Comparison of ENCODE assay signal across 11 mouse cellular contexts in genomic region chr11:70014051-70014450, GRCm38 (mm10). TPM values are rescaled to one million over a fixed set of nuclear protein-coding genes. Genes with fewer than 3 reads are reported as not detected.
DNase-seq lines count a peak whose midpoint lies in the region; ATAC-seq and TF ChIP-seq lines count a peak whose summit lies in the region.
"Had no signal": no experiment of that assay in that cellular context is flagged by ENCODE, and none has a peak within 500 bp of the region (broad histone marks: within the 10 kb centered on the region; RNA-seq: fewer than 3 reads in every experiment).

No protein-coding gene starts in this region.

- peaks cover 50% of the 10 kb centered on the region for H3K36me3 ChIP-seq in forebrain, embryonic 13.5 days (ENCODE audit: poor library complexity, severe bottlenecking)
- peaks cover 22% of the 10 kb centered on the region for H3K36me3 ChIP-seq in forebrain, embryonic 16.5 days (ENCODE audit: control insufficient read depth, insufficient read depth)
- peaks cover 21% of the 10 kb centered on the region for H3K36me3 ChIP-seq in limb, embryonic 11.5 days (ENCODE audit: control insufficient read depth, insufficient read depth, low read length)
- H3K36me3 ChIP-seq in neural tube, embryonic 13.5 days = peaks cover 52% of the 10 kb centered on the region

- no peaks in the 10 kb centered on the region for H3K27me3 ChIP-seq in forebrain, embryonic 13.5 days
- H3K27me3 ChIP-seq in forebrain, embryonic 16.5 days (replicated peaks; ENCODE audit: control insufficient read depth, insufficient read depth, low read length) = no peaks in the 10 kb centered on the region
- no peaks in the 10 kb centered on the region for H3K27me3 ChIP-seq in limb, embryonic 11.5 days (ENCODE audit: control insufficient read depth, insufficient read depth, low read length)
- H3K27me3 ChIP-seq in neural tube, embryonic 13.5 days = no peaks in the 10 kb centered on the region
- H3K27me3 ChIP-seq: Patski had no signal

- 0 out of 2 replicates have a peak overlapping the region, but pooled peaks have one; percentile 59 for H3K27ac ChIP-seq in forebrain, embryonic 13.5 days
- H3K27ac ChIP-seq in forebrain, embryonic 16.5 days (ENCODE audit: low read length) = no peak overlapping the region
- peak overlapping the region; percentile 94; the same call in 1 of the 2 replicates for H3K27ac ChIP-seq in layer of hippocampus, adult 2 months
- no peak overlapping the region for H3K27ac ChIP-seq in limb, embryonic 11.5 days (replicated peaks; ENCODE audit: low read depth, low read length)
- no peak overlapping the region for H3K27ac ChIP-seq in neural tube, embryonic 13.5 days (replicated peaks)

- no peak for ATAC-seq in forebrain, embryonic 13.5 days
- ATAC-seq in forebrain, embryonic 16.5 days = no peak
- no peak for ATAC-seq in limb, embryonic 11.5 days (ENCODE audit: insufficient number of reproducible peaks, low FRiP score, low TSS enrichment, low read depth)
- no peak for ATAC-seq in neural tube, embryonic 13.5 days (ENCODE audit: low read depth)

- H3K9me3 ChIP-seq in forebrain, embryonic 13.5 days (replicated peaks) = no peaks in the 10 kb centered on the region
- no peaks in the 10 kb centered on the region for H3K9me3 ChIP-seq in forebrain, embryonic 16.5 days (ENCODE audit: control insufficient read depth, low read length)
- no peaks in the 10 kb centered on the region for H3K9me3 ChIP-seq in limb, embryonic 11.5 days (ENCODE audit: control insufficient read depth, low read length)
- H3K9me3 ChIP-seq in neural tube, embryonic 13.5 days = no peaks in the 10 kb centered on the region

- peak overlapping the region; percentile 85 for H3K4me2 ChIP-seq in forebrain, embryonic 13.5 days
- H3K4me2 ChIP-seq in forebrain, embryonic 16.5 days (ENCODE audit: low read length) = no peak overlapping the region
- H3K4me2 ChIP-seq in limb, embryonic 11.5 days (ENCODE audit: low read depth, severe bottlenecking) = peak overlapping the region; percentile 83; the same call in 1 of the 2 replicates
- peak overlapping the region; percentile 72 for H3K4me2 ChIP-seq in neural tube, embryonic 13.5 days

- 0 out of 2 replicates have a peak overlapping the region, but pooled peaks have one; percentile 16 for H3K9ac ChIP-seq in forebrain, embryonic 13.5 days
- no peak overlapping the region for H3K9ac ChIP-seq in forebrain, embryonic 16.5 days (replicated peaks; ENCODE audit: low read depth, low read length)
- peak overlapping the region; percentile 22; the same call in 1 of the 2 replicates for H3K9ac ChIP-seq in limb, embryonic 11.5 days (ENCODE audit: low read length)
- H3K9ac ChIP-seq in neural tube, embryonic 13.5 days = peak overlapping the region; percentile 84

- DNase-seq in layer of hippocampus, adult 2 months (ENCODE audit: low spot score in 2 of 2) = no peak
- no peak for DNase-seq in layer of hippocampus, adult 9-10 months (ENCODE audit: low spot score)
- no peak for DNase-seq in limb, embryonic 11.5 days (ENCODE audit: low spot score)
- DNase-seq in left cerebral cortex, adult 18-20 months (ENCODE audit: low spot score in 2 of 2) = no peak
- no peak for DNase-seq in urinary bladder, postnatal 36 days (ENCODE audit: low spot score in 2 of 2)
- DNase-seq: gastrocnemius, postnatal 25 days; right cerebral cortex, adult 18-20 months had no signal

- no peak for TF ChIP-seq CTCF in layer of hippocampus, adult 2 months (conservative IDR thresholded peaks at IDR 0.05)

- H3K4me3 ChIP-seq in forebrain, embryonic 13.5 days = peak overlapping the region; percentile 59; the same call in 1 of the 2 replicates
- no peak overlapping the region for H3K4me3 ChIP-seq in forebrain, embryonic 16.5 days (replicated peaks; ENCODE audit: low read length)
- no peak overlapping the region; the same call in 1 of the 2 replicates for H3K4me3 ChIP-seq in layer of hippocampus, adult 2 months
- H3K4me3 ChIP-seq in limb, embryonic 11.5 days (ENCODE audit: low read depth, low read length) = no peak overlapping the region; the same call in 1 of the 2 replicates
- H3K4me3 ChIP-seq in neural tube, embryonic 13.5 days = 0 out of 2 replicates have a peak overlapping the region, but pooled peaks have one; percentile 65

- H3K4me1 ChIP-seq in forebrain, embryonic 13.5 days = peaks cover 33% of the 10 kb centered on the region
- peaks cover 28% of the 10 kb centered on the region for H3K4me1 ChIP-seq in forebrain, embryonic 16.5 days (replicated peaks; ENCODE audit: control insufficient read depth, insufficient read depth, low read length)
- H3K4me1 ChIP-seq in limb, embryonic 11.5 days (ENCODE audit: control insufficient read depth, insufficient read depth, low read length) = peaks cover 26% of the 10 kb centered on the region
- peaks cover 31% of the 10 kb centered on the region for H3K4me1 ChIP-seq in neural tube, embryonic 13.5 days (replicated peaks)

- 55% methylated on average over 5 of the region's 5 CpGs for WGBS in forebrain, embryonic 13.5 days
- 63% methylated on average over 5 of the region's 5 CpGs for WGBS in forebrain, embryonic 16.5 days
- 60% methylated on average over 5 of the region's 5 CpGs for WGBS in limb, embryonic 11.5 days
- 64% methylated on average over 5 of the region's 5 CpGs for WGBS in neural tube, embryonic 13.5 days

RNA-seq across cellular contexts. Expression of gene Acadvl, which starts 1.2 kb away (rescaled TPM):
- 48.7 and 51.3 TPM in 2 replicates for polyA plus RNA-seq in forebrain, embryonic 13.5 days (2015; fragmentation: Nextera tagmentation; extraction: Ambion mirVana)
- 60.2 and 60.6 TPM in 2 replicates for polyA plus RNA-seq in forebrain, embryonic 16.5 days (2015; fragmentation: Nextera tagmentation; extraction: Ambion mirVana)
- 10 to 100 TPM; 54.9 to 63.7 TPM for total RNA-seq in layer of hippocampus, adult 2 months (2021)
- 52.9 and 53.5 TPM in 2 replicates for polyA plus RNA-seq in limb, embryonic 11.5 days (2014; fragmentation: Nextera tagmentation; extraction: Ambion mirVana)
- polyA plus RNA-seq in neural tube, embryonic 13.5 days (2015; fragmentation: Nextera tagmentation; extraction: Ambion mirVana) = 58.2 and 60.9 TPM in 2 replicates
- 10 to 100 TPM; 55.6 to 57.9 TPM for total RNA-seq in left cerebral cortex, adult 18-20 months (2021)

RNA-seq across cellular contexts. Expression of gene Dlg4, which starts 2.7 kb away (rescaled TPM):
- polyA plus RNA-seq in forebrain, embryonic 13.5 days (2015; fragmentation: Nextera tagmentation; extraction: Ambion mirVana) = 26.2 and 31.1 TPM in 2 replicates
- 25.6 and 32.7 TPM in 2 replicates for polyA plus RNA-seq in forebrain, embryonic 16.5 days (2015; fragmentation: Nextera tagmentation; extraction: Ambion mirVana)
- 100 to 1,000 TPM; 880 to 888 TPM for total RNA-seq in layer of hippocampus, adult 2 months (2021)
- polyA plus RNA-seq in limb, embryonic 11.5 days (2014; fragmentation: Nextera tagmentation; extraction: Ambion mirVana) = 10.0 and 10.8 TPM in 2 replicates
- polyA plus RNA-seq in neural tube, embryonic 13.5 days (2015; fragmentation: Nextera tagmentation; extraction: Ambion mirVana) = 23.1 and 23.5 TPM in 2 replicates
- 100 to 1,000 TPM; 718 to 731 TPM for total RNA-seq in left cerebral cortex, adult 18-20 months (2021)

RNA-seq across cellular contexts. Expression of gene Dvl2, which starts 13.7 kb away (rescaled TPM):
- polyA plus RNA-seq in forebrain, embryonic 13.5 days (2015; fragmentation: Nextera tagmentation; extraction: Ambion mirVana) = 31.8 and 35.4 TPM in 2 replicates
- polyA plus RNA-seq in forebrain, embryonic 16.5 days (2015; fragmentation: Nextera tagmentation; extraction: Ambion mirVana) = 34.6 and 34.7 TPM in 2 replicates
- 10 to 100 TPM; 40.6 to 45.3 TPM for total RNA-seq in layer of hippocampus, adult 2 months (2021)
- polyA plus RNA-seq in limb, embryonic 11.5 days (2014; fragmentation: Nextera tagmentation; extraction: Ambion mirVana) = 47.3 and 52.0 TPM in 2 replicates
- 26.7 and 28.8 TPM in 2 replicates for polyA plus RNA-seq in neural tube, embryonic 13.5 days (2015; fragmentation: Nextera tagmentation; extraction: Ambion mirVana)
- 10 to 100 TPM; 28.6 to 32.9 TPM for total RNA-seq in left cerebral cortex, adult 18-20 months (2021)

RNA-seq across cellular contexts. Expression of gene Phf23, which starts 18.5 kb away (rescaled TPM):
- 78.5 and 79.9 TPM in 2 replicates for polyA plus RNA-seq in forebrain, embryonic 13.5 days (2015; fragmentation: Nextera tagmentation; extraction: Ambion mirVana)
- polyA plus RNA-seq in forebrain, embryonic 16.5 days (2015; fragmentation: Nextera tagmentation; extraction: Ambion mirVana) = 63.7 and 66.8 TPM in 2 replicates
- 10 to 100 TPM; 40.5 to 42.6 TPM for total RNA-seq in layer of hippocampus, adult 2 months (2021)
- 56.1 and 64.9 TPM in 2 replicates for polyA plus RNA-seq in limb, embryonic 11.5 days (2014; fragmentation: Nextera tagmentation; extraction: Ambion mirVana)
- polyA plus RNA-seq in neural tube, embryonic 13.5 days (2015; fragmentation: Nextera tagmentation; extraction: Ambion mirVana) = 74.2 and 76.3 TPM in 2 replicates
- total RNA-seq in left cerebral cortex, adult 18-20 months (2021) = 10 to 100 TPM; 52.6 to 53.8 TPM

RNA-seq across cellular contexts. Expression of gene Gabarap, which starts 23.1 kb away (rescaled TPM):
- polyA plus RNA-seq in forebrain, embryonic 13.5 days (2015; fragmentation: Nextera tagmentation; extraction: Ambion mirVana) = 598 and 670 TPM in 2 replicates
- 563 and 565 TPM in 2 replicates for polyA plus RNA-seq in forebrain, embryonic 16.5 days (2015; fragmentation: Nextera tagmentation; extraction: Ambion mirVana)
- 100 to 1,000 TPM; 216 to 229 TPM for total RNA-seq in layer of hippocampus, adult 2 months (2021)
- polyA plus RNA-seq in limb, embryonic 11.5 days (2014; fragmentation: Nextera tagmentation; extraction: Ambion mirVana) = 397 and 432 TPM in 2 replicates
- 679 and 746 TPM in 2 replicates for polyA plus RNA-seq in neural tube, embryonic 13.5 days (2015; fragmentation: Nextera tagmentation; extraction: Ambion mirVana)
- 100 to 1,000 TPM; 231 to 236 TPM for total RNA-seq in left cerebral cortex, adult 18-20 months (2021)

Comparison
In these comparisons a context has a peak if more than half of its experiments do, and no peak if none do; other contexts are left out.
1. H3K27ac ChIP-seq: peak in forebrain, embryonic 13.5 days (single experiment) and layer of hippocampus, adult 2 months (single experiment); none in forebrain, embryonic 16.5 days (single experiment), limb, embryonic 11.5 days (single experiment) and neural tube, embryonic 13.5 days (single experiment).
2. H3K4me3 ChIP-seq: peak in forebrain, embryonic 13.5 days (single experiment) and neural tube, embryonic 13.5 days (single experiment); none in forebrain, embryonic 16.5 days (single experiment), layer of hippocampus, adult 2 months (single experiment) and limb, embryonic 11.5 days (single experiment).